Mouse (Mus musculus) spleen, adult 2 months (tissue): ENCODE data around the gene Gm28036.

ENCODE experiments used
- CTCF ChIP-seq: fragments of 200-500 bp; IDR thresholded peaks from 2 replicates; pipeline ENCODE4 v1.5.1; 2011; ENCODE audit warnings: mild to moderate bottlenecking, inconsistent platforms; ENCODE audit not compliant: insufficient read depth, insufficient read length, insufficient replicate concordance; ENCODE audit errors: extremely low read depth
- POLR2A ChIP-seq: fragments of 200-500 bp; IDR thresholded peaks from 2 replicates; pipeline ENCODE4 v1.6.1; 2011; ENCODE audit warnings: low read depth, low read length, inconsistent platforms

DNA sequence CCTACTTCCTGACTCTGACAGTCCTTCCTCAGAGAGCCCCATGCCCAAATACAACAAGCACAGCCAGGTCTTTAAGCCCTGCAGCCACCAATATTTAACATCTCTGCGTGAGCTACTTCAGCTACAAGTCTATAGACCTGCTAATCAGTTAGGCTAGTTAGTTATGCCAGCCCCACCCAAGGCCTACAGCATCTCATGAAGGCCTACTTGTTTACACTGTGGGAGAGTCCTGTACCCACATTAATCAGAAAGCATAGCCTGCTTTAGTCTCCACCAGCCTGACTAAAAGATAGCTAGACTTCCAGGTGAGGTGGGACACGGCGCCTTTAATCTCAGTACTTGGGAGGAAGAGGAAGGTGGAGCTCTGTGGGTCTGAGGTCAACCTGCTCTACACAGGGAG is 87.5 kb downstream of the Gm28036 start:
- TF ChIP-seq CTCF, result no peak
- TF ChIP-seq POLR2A, result no peak
